Mouse (Mus musculus) lung, embryonic 15.5 days (tissue): ENCODE measurements around the gene Smarcd1. TPM values are rescaled to one million over a fixed set of nuclear protein-coding genes. Genes with fewer than 3 reads are reported as not detected.
"Not testable (repeated sequence)": the region's sequence is repeated elsewhere in the genome, so short reads cannot be mapped to it uniquely, and the experiment has no call there.

Source experiments
- ATAC-seq: fragments of 200-750 bp; cut with Nextera tagmentation; 2 replicates; pipeline ENCODE4 v1.8.0; 2017; ENCODE audit warnings: moderate number of reproducible peaks, borderline replicate concordance; ENCODE audit not compliant: low FRiP score, low TSS enrichment; ENCODE audit errors: extremely low read depth
- H3K27ac ChIP-seq: fragments of 300-500 bp; sonication (generic); 2 replicates; pipeline ENCODE4 v1.5.1; 2015; ENCODE audit warnings: moderate library complexity, mild to moderate bottlenecking, inconsistent platforms
- H3K27me3 ChIP-seq: fragments of 300-500 bp; sonication (generic); 2 replicates; pipeline ENCODE4 v1.6.1; 2015; ENCODE audit warnings: inconsistent platforms
- H3K36me3 ChIP-seq: fragments of 300-500 bp; sonication (generic); 2 replicates; pipeline ENCODE4 v1.6.1; 2015; ENCODE audit warnings: inconsistent platforms
- H3K4me1 ChIP-seq: fragments of 300-500 bp; sonication (generic); 2 replicates; pipeline ENCODE4 v1.6.1; 2015; ENCODE audit warnings: inconsistent platforms
- H3K4me2 ChIP-seq: fragments of 300-500 bp; sonication (generic); 2 replicates; pipeline ENCODE4 v1.6.1; 2015; ENCODE audit warnings: inconsistent platforms, mild to moderate bottlenecking, moderate library complexity
- H3K4me3 ChIP-seq: fragments of 300-500 bp; sonication (generic); 2 replicates; pipeline ENCODE4 v1.5.1; 2015; ENCODE audit warnings: mild to moderate bottlenecking, inconsistent platforms
- H3K9ac ChIP-seq: fragments of 300-500 bp; sonication (generic); 2 replicates; pipeline ENCODE4 v1.6.1; 2015; ENCODE audit warnings: inconsistent platforms
- H3K9me3 ChIP-seq: fragments of 300-500 bp; sonication (generic); 2 replicates; pipeline ENCODE4 v1.6.1; 2016; ENCODE audit warnings: inconsistent platforms
- WGBS: fragments of 180-500 bp; shearing (Covaris S2); methylation state at CpG from one replicate; pipeline ENCODE4 v1.1.7; 2015; 5-methylcytosine and 5-hydroxymethylcytosine counted together
- polyA plus RNA-seq: library from polyadenylated mRNA; unstranded; fragments of >200 nt; fragmentation: Nextera tagmentation; extraction: Ambion mirVana; gene quantifications from 2 replicates; pipeline ENCODE4 v1.2.1, GENCODE M21; 2015

Smarcd1 gene
- polyA plus RNA-seq, 1 experiment from 2014 or later, result 41.1 TPM

DNA sequence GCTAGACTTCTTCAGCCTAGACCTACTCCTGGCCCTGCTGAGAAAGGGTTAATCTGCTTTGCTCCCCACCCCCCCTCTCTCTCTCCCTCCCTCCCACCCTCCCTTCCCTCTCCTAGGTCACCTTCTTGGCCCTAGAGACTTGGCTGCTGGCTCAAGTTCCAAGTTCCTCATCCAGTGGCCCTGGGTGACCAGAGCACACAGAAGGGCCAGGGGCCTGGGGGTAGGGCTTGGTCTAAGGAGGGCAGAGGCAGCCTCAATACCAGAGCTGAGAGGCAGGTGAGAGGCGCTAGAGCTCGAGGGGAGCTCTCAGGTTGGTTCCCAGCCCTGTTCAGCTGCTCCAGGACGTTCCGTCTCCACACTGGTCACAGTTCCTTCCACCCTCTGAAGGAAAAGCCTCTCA is 11.0 kb upstream of the Smarcd1 start:
- no peak overlapping the region for H3K4me2 ChIP-seq

GRCm38 (mm10) chr15:99691976-99692375 is 10.0 kb upstream of the Smarcd1 start:
- H3K9ac ChIP-seq, result no peak overlapping the region
- WGBS, result 38% methylated on average over 9 of the region's 9 CpGs
- H3K36me3 ChIP-seq, result no peaks in the 10 kb centered on the region
- no peak overlapping the region for H3K4me2 ChIP-seq
- H3K4me1 ChIP-seq, result no peaks in the 10 kb centered on the region
- H3K27ac ChIP-seq, result no peak overlapping the region
- ATAC-seq, result no peak
- no peaks in the 10 kb centered on the region for H3K9me3 ChIP-seq
- H3K27me3 ChIP-seq, result peaks cover 23% of the 10 kb centered on the region
- H3K4me3 ChIP-seq, result no peak overlapping the region

More for the DNA sequence above, 11.0 kb upstream of the Smarcd1 start:
- Histone ChIP-seq H3K9ac (no peak overlapping the region), H3K9me3 (no peaks in the 10 kb centered on the region), H3K27ac (no peak overlapping the region), H3K36me3 (no peaks in the 10 kb centered on the region), H3K27me3 (peaks cover 17% of the 10 kb centered on the region; the same call in 1 of the 2 replicates), H3K4me3 (no peak overlapping the region), H3K4me1 (no peaks in the 10 kb centered on the region)
- ATAC-seq, result no peak
- WGBS, result 20% methylated on average over 4 of the region's 4 CpGs

DNA sequence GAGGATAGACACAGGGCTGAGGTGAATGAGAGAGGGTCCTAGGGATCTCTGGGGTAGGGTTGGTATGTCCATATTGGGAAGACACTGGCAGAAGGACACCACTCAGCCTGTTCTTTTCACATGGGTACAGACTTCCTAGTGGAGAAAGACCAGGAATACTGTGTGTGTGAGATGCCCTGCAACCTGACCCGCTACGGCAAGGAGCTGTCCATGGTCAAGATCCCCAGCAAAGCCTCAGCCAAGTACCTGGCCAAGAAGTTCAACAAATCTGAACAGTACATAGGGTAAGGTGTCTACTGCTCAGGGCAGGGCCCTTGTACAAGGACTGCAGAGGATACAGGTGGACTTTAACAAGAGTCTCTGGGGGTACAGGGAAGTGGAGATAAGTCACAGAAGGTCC is 4.6 kb upstream of the Smarcd1 start:
- Histone ChIP-seq H3K36me3 (no peaks in the 10 kb centered on the region), H3K27me3 (peaks cover 11% of the 10 kb centered on the region), H3K4me2 (no peak overlapping the region), H3K9me3 (no peaks in the 10 kb centered on the region), H3K4me1 (peaks cover 6% of the 10 kb centered on the region), H3K9ac (no peak overlapping the region), H3K4me3 (no peak overlapping the region), H3K27ac (no peak overlapping the region)
- ATAC-seq, result no peak
- 14% methylated on average over 2 of the region's 2 CpGs for WGBS

DNA sequence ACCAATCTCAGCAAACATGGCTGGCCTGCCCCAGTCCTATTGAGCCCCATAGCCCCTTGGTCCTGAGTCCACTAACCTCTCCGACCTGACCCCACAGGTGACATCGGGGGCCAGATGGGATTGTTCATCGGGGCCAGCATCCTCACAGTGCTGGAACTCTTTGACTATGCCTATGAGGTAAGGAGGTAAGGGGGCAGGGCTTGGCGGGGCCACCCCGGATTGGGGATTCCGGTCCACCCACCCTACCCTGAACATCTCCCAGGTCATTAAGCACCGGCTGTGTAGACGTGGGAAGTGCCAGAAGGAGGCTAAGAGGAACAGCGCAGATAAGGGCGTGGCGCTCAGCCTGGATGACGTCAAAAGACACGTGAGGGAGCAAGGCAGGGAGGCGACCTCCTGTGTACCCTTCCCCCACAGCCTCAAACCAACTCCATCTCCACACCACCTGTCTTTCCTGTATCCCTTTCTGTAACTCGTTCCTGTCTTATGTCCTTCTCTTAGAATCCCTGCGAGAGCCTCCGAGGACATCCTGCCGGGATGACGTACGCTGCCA is 3.3 kb upstream of the Smarcd1 start:
- WGBS, result 31% methylated on average over 20 of the region's 20 CpGs

GRCm38 (mm10) chr15:99699715-99700114 is 2.2 kb upstream of the Smarcd1 start:
- H3K4me3 ChIP-seq, result no peak overlapping the region
- no peak for ATAC-seq
- peaks cover 6% of the 10 kb centered on the region for H3K27me3 ChIP-seq
- no peak overlapping the region for H3K4me2 ChIP-seq
- peaks cover 7% of the 10 kb centered on the region; the same call in 1 of the 2 replicates for H3K36me3 ChIP-seq
- H3K27ac ChIP-seq, result no peak overlapping the region
- H3K9me3 ChIP-seq, result no peaks in the 10 kb centered on the region
- WGBS, result 80% methylated on average over 10 of the region's 10 CpGs
- H3K9ac ChIP-seq, result no peak overlapping the region
- peaks cover 23% of the 10 kb centered on the region for H3K4me1 ChIP-seq

More for the DNA sequence above, 3.3 kb upstream of the Smarcd1 start:
- H3K36me3 ChIP-seq, result no peaks in the 10 kb centered on the region
- H3K9me3 ChIP-seq, result no peaks in the 10 kb centered on the region
- H3K4me3 ChIP-seq, result no peak overlapping the region
- no peak overlapping the region for H3K27ac ChIP-seq
- H3K9ac ChIP-seq, result no peak overlapping the region
- peaks cover 6% of the 10 kb centered on the region for H3K27me3 ChIP-seq
- H3K4me1 ChIP-seq, result peaks cover 15% of the 10 kb centered on the region
- H3K4me2 ChIP-seq, result no peak overlapping the region
- no peak for ATAC-seq

- Histone ChIP-seq H3K4me1 (peaks cover 23% of the 10 kb centered on the region), H3K36me3 (peaks cover 11% of the 10 kb centered on the region), H3K4me2 (no peak overlapping the region), H3K27ac (no peak overlapping the region), H3K9me3 (no peaks in the 10 kb centered on the region), H3K9ac (no peak overlapping the region), H3K4me3 (no peak overlapping the region), H3K27me3 (peaks cover 6% of the 10 kb centered on the region)
- no peak for ATAC-seq
- 85% methylated on average over 18 of the region's 18 CpGs for WGBS
Measured at GRCm38 (mm10) chr15:99700219-99701106, 1.5 kb upstream of the Smarcd1 start.

GRCm38 (mm10) chr15:99701640-99701998 is 310 bp upstream of the Smarcd1 start:
- H3K9me3 ChIP-seq, H3K27me3 ChIP-seq, ATAC-seq, H3K27ac ChIP-seq: not testable (repeated sequence)
- WGBS, result 38% methylated on average over 16 of the region's 16 CpGs
- peak overlapping the region; percentile 99 for H3K9ac ChIP-seq
- H3K4me3 ChIP-seq, result peak overlapping the region; percentile 85
- peak overlapping the region; percentile 76 for H3K4me2 ChIP-seq
- peaks cover 19% of the 10 kb centered on the region for H3K36me3 ChIP-seq
- H3K4me1 ChIP-seq, result peaks cover 23% of the 10 kb centered on the region

DNA sequence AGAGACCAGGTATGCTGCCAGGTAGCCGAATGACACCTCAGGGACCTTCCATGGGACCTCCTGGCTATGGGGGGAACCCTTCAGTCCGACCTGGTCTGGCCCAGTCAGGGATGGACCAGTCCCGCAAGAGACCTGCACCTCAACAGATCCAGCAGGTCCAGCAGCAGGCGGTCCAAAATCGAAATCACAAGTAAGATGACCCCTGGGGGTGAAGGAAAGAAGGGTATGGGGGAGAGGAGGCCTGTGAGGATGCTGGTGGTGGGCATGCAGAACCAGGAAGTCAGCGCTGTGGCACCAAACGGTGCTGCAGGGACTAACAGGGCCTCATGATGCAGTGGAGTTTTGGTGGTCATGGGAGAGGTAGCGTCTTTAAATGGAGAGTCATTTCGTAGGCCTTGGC is 1.2 kb downstream of the Smarcd1 start:
- H3K9me3 ChIP-seq, result no peaks in the 10 kb centered on the region
- ATAC-seq, result no peak
- peak overlapping the region; percentile 76 for H3K4me2 ChIP-seq
- peak overlapping the region; percentile 97; the same call in 1 of the 2 replicates for H3K27ac ChIP-seq
- 59% methylated on average over 9 of the region's 9 CpGs for WGBS
- no peaks in the 10 kb centered on the region; the same call in 1 of the 2 replicates for H3K27me3 ChIP-seq
- peaks cover 23% of the 10 kb centered on the region for H3K4me1 ChIP-seq
- peak overlapping the region; percentile 85 for H3K4me3 ChIP-seq
- peaks cover 34% of the 10 kb centered on the region for H3K36me3 ChIP-seq
- peak overlapping the region; percentile 99 for H3K9ac ChIP-seq

DNA sequence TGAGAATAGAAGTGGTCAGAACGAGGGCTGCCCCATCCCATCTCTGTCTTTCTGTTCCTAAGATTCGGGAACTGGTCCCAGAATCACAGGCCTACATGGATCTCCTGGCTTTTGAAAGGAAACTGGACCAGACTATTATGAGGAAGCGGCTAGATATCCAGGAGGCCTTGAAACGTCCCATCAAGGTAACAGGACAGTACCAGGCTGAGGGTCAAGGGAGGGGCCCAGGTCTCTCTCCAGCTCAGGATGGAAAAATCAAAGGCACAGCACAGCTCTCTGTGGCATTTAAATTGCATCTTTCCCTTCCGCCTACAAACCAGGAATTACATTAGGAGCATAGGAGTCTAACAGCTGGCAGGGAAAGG is 1.7 kb downstream of the Smarcd1 start:
- no peak for ATAC-seq
- Histone ChIP-seq H3K4me2 (peak overlapping the region; percentile 76), H3K4me3 (peak overlapping the region; percentile 85; the same call in 1 of the 2 replicates), H3K9me3 (no peaks in the 10 kb centered on the region), H3K27ac (peak overlapping the region; percentile 97; the same call in 1 of the 2 replicates), H3K9ac (0 out of 2 replicates have a peak overlapping the region, but pooled peaks have one; percentile 4), H3K36me3 (peaks cover 40% of the 10 kb centered on the region), H3K27me3 (no peaks in the 10 kb centered on the region; the same call in 1 of the 2 replicates), H3K4me1 (peaks cover 23% of the 10 kb centered on the region)
- 76% methylated on average over 5 of the region's 5 CpGs for WGBS

DNA sequence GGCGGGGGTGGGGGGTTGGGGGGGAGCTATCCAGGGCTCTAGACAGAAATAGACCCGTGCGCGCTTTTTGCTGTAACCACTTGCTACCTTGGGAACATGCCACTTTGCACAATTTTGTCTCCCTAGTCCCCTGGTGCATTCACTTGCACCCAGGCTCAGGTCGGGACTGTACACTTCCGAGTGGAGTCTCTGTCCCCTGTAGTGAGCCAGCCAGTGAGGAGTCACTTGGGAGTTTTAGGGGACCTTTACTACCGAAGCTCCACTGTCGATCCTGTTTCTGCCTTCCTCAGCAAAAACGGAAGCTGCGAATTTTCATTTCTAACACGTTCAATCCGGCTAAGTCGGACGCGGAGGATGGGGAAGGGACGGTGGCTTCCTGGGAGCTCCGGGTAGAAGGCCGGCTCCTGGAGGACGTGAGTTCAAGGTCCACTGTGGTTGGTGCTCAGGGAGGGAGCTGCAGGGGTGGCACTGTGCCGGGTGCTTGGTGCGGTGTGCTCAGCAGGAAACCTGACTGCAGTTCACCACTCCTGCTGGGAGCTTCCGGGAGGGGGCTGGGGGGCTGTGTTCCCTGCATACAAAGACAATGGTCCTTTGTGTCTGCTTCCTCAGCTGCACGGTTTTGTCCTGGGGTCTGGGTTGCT is 2.2 kb downstream of the Smarcd1 start:
- Histone ChIP-seq H3K27ac (peak overlapping the region; percentile 41), H3K4me2 (peak overlapping the region; percentile 76), H3K9me3 (no peaks in the 10 kb centered on the region), H3K4me3 (no peak overlapping the region), H3K36me3 (peaks cover 45% of the 10 kb centered on the region), H3K9ac (0 out of 2 replicates have a peak overlapping the region, but pooled peaks have one; percentile 15), H3K4me1 (peaks cover 23% of the 10 kb centered on the region), H3K27me3 (no peaks in the 10 kb centered on the region; the same call in 1 of the 2 replicates)
- ATAC-seq, result no peak
- WGBS, result 54% methylated on average over 23 of the region's 23 CpGs

- Histone ChIP-seq H3K9me3 (no peaks in the 10 kb centered on the region), H3K4me3 (no peak overlapping the region), H3K36me3 (peaks cover 52% of the 10 kb centered on the region), H3K27me3 (no peaks in the 10 kb centered on the region), H3K27ac (peak overlapping the region; percentile 41), H3K4me2 (0 out of 2 replicates have a peak overlapping the region, but pooled peaks have one; percentile 76), H3K4me1 (peaks cover 23% of the 10 kb centered on the region), H3K9ac (no peak overlapping the region)
- WGBS, result 77% methylated on average over 7 of the region's 7 CpGs
- no peak for ATAC-seq
Measured at GRCm38 (mm10) chr15:99704881-99705280, 3.0 kb downstream of the Smarcd1 start.
